Mouse (Mus musculus): ENCODE measurements around the gene Olfr147. TPM values are rescaled to one million over a fixed set of nuclear protein-coding genes. Genes with fewer than 3 reads are reported as not detected.
"Not testable (repeated sequence)": the region's sequence is repeated elsewhere in the genome, so short reads cannot be mapped to it uniquely, and the experiment has no call there.

Olfr147 gene
- not detected in 2 replicates for total RNA-seq (2014; fragmentation: Nextera tagmentation)
- total RNA-seq (2017), result not detected in 2 replicates

DNA sequence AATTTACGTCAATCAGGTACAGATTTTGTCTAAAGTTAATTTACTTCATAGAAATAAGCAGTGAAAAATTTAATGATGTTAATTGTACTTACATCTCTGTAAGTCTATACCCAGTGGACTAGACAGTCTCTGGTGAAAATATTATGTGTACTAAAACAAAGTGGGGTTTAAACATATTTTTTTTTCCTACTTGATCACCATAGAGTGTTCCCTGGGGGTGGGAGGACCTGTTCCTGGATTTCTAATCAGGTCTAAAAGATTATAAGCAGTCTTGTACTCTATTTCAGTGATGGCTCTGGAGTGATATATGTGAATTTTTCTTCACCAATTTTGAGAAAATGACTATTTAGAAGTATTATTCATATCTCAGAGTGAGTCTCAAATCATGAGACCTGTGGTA lies at the start of gene Olfr147:
TSS of gene Olfr147 (plus strand) at position 301 of the 400 bp plus-strand sequence.
- ATAC-seq (replicated peaks; ENCODE audit: low FRiP score, low TSS enrichment, poor library complexity, severe bottlenecking), result no peak

DNA sequence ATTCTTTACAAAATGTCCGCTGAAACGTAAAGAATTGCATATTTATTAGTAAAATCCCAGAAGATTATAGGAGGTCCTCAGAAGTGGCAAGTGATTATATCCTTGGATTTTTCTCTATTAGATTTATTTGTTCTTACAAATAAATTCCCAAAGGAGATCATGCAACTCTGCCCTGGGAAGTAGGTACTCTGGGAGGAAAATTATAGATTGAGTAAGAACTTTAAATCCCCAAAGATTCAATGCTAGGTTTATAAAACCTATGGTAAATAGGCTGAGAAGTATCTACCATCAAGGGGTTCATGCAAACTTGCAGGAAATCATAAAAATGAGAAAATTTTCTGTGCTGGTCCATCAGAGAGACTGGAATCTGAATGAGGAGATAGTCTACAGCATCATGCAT lies 34.9 kb upstream of the Olfr147 start, which contains the start of gene Olfr250:
TSS of gene Olfr250 (plus strand) at position 301 of the 400 bp plus-strand sequence.
- no peak for ATAC-seq (replicated peaks; ENCODE audit: low FRiP score, low TSS enrichment, poor library complexity, severe bottlenecking)

DNA sequence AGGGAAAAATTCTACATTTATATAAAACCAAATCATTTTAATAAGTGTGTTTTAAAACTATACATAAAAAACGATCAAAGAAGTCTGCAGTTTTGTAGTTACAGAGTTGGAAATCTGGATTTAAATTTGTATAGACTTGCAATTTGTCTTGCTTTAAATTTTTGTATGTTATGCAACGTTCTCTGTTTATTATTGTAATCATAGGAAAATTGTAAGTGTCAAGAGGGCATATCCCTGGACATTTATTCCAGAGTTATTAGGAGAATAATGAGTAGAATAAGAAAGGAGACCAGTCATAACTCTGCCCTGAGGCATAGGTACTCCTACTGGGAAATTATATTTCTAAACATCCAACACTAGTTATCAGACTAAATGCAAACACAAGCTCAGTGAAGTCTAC lies 24.7 kb upstream of the Olfr147 start, which contains the start of gene Olfr251:
TSS of gene Olfr251 (plus strand) at position 301 of the 400 bp plus-strand sequence.
- no peak for ATAC-seq (replicated peaks; ENCODE audit: low FRiP score, low TSS enrichment, poor library complexity, severe bottlenecking)

DNA sequence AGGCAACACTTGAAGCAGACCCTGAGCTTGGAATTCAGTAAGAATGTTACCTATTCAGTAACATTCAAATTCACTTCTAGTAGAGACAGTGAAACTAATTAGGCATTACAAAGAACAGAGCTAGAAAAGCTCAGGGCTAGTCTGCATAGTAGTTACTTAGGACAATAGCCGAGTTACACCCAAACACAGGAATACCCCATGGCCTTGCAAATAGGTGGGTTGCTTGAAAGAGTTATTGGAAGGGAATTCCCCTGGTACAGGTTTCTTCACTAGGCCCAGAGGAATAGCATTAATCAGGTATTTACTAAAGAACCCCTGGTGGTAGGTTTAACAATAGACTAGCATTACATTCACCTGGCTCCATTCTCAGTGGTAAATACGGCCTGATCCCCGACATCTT lies 6.0 kb downstream of the Olfr147 start:
- not testable (repeated sequence) for ATAC-seq (replicated peaks; ENCODE audit: low FRiP score, low TSS enrichment, poor library complexity, severe bottlenecking)

DNA sequence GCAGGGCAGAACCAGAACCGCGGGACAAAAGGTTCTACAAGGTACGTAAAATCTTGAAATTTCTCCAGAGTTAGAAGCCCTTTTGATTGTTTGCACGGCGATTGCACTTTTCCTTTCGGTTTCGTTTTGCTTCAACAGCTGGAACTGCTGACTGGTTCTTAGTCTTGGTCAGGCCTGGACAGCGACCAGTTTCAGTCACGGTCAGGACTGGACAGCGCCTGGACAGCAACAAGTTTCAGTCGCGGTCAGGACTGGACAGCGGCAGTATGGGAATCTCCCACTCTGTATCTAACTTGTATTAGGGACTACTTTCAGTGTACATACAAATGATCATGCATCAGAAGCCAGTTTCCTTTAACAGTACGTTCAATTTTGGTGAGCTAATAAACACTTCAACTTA lies 12.0 kb downstream of the Olfr147 start:
- not testable (repeated sequence) for ATAC-seq (replicated peaks; ENCODE audit: low FRiP score, low TSS enrichment, poor library complexity, severe bottlenecking)

DNA sequence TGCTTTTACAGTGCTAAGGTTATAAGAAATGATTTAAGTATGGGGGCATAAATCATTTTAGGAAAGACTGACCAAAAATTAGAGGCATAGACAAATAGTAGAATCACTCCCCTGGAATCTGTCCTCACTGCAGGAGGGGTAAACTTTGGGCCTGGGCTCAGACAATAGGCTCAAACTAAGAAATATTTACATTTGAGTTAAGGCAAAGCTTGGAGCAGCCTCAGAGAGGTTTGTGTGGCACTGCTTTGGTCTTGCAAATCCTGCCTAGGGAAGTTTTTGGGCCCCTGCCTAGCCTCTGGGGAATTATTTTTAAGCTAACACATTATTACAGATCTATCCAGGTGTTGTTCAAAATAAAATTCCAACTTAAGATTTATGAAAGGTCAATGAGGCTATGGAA lies 22.3 kb downstream of the Olfr147 start:
- no peak for ATAC-seq (replicated peaks; ENCODE audit: low FRiP score, low TSS enrichment, poor library complexity, severe bottlenecking)

DNA sequence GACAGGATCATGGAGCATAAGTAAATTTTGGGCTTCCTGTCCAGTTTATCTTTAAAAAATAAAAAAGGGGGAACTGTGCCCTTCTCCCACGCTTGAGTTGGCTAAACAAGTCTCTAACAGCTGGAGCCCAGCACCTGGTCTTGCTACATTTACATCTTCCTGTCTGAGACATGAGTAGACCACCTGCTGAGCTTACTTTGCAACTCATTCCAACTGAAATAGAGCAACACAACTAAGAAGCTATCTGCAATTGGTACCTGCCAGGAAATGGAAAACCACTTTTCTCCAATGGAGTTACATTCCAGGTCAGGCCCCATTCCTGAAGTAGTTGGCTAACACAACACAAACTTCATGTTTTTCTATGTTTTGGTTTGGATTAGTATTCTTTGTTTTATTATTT lies 25.5 kb downstream of the Olfr147 start:
- no peak for ATAC-seq (replicated peaks; ENCODE audit: low FRiP score, low TSS enrichment, poor library complexity, severe bottlenecking)

DNA sequence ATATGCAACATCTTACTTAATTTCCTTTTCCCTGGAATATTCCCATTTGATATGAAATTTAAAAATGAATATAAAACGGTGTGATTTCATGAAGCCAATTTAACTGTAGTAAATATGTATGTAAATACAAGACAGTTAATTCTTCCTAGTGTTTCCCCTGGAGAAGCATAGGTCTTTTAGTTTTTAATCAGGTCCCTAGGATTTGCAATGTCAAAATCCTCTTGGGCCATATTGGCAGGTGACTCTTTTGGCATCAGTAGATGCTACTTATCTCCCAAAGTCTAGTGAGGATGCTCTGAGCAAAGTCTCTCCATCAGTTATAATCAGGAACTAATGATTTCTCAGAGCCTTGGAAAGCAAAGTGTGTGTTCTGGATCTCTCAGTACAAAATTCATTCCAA lies 27.7 kb downstream of the Olfr147 start, which contains the start of gene Olfr901:
TSS of gene Olfr901 (plus strand) at position 301 of the 400 bp plus-strand sequence.
- ATAC-seq (replicated peaks; ENCODE audit: low FRiP score, low TSS enrichment, poor library complexity, severe bottlenecking), result no peak

DNA sequence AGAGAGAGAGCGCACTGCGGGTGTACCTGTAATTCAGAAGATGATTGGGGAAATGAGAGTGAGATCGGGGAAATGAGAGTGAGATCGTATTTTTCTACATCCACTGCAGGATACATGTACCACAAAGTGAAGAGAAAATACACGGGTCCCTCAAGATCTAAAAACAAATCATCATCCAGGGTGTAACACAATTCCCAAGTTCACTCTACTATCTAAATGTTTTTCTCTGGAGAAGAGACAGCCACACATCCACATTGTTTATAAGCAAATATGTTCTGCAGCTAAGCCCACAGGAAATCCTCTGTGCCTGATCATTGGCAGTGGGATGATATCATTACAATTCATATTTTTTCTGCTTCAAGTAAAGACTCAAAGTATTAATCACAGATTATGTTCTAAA lies 45.9 kb downstream of the Olfr147 start, which contains the start of gene Olfr902:
TSS of gene Olfr902 (plus strand) at position 301 of the 400 bp plus-strand sequence.
- ATAC-seq (replicated peaks; ENCODE audit: low FRiP score, low TSS enrichment, poor library complexity, severe bottlenecking), result no peak

Other genes starting within 250 kb of the Olfr147 start
- gene Olfr891, start 220.9 kb upstream of the Olfr147 start, total RNA-seq (2014; fragmentation: Nextera tagmentation), result not detected in 2 replicates
- gene Olfr891, start 220.9 kb upstream of the Olfr147 start, total RNA-seq (2017), result not detected in 2 replicates
- gene Olfr893, start 193.3 kb upstream of the Olfr147 start, total RNA-seq (2014; fragmentation: Nextera tagmentation), result not detected in 2 replicates
- gene Olfr893, start 193.3 kb upstream of the Olfr147 start, total RNA-seq (2017), result not detected in 2 replicates
- not detected in 2 replicates for gene Olfr894, start 183.6 kb upstream of the Olfr147 start, total RNA-seq (2014; fragmentation: Nextera tagmentation)
- gene Olfr894, start 183.6 kb upstream of the Olfr147 start, total RNA-seq (2017), result not detected in 2 replicates
- not detected in 2 replicates for gene Olfr143, start 148.9 kb upstream of the Olfr147 start, total RNA-seq (2014; fragmentation: Nextera tagmentation)
- gene Olfr143, start 148.9 kb upstream of the Olfr147 start, total RNA-seq (2017), result not detected in 2 replicates
- gene Olfr895, start 133.8 kb upstream of the Olfr147 start, total RNA-seq (2014; fragmentation: Nextera tagmentation), result not detected in 2 replicates
- gene Olfr895, start 133.8 kb upstream of the Olfr147 start, total RNA-seq (2017), result not detected in 2 replicates
- gene Olfr896-ps1, start 110.6 kb upstream of the Olfr147 start, total RNA-seq (2014; fragmentation: Nextera tagmentation), result not detected in 2 replicates
- gene Olfr896-ps1, start 110.6 kb upstream of the Olfr147 start, total RNA-seq (2017), result not detected in 2 replicates
- not detected in 2 replicates for gene Olfr25, start 72.6 kb upstream of the Olfr147 start, total RNA-seq (2014; fragmentation: Nextera tagmentation)
- not detected in 2 replicates for gene Olfr25, start 72.6 kb upstream of the Olfr147 start, total RNA-seq (2017)
- not detected in 2 replicates for gene Olfr898, start 53.3 kb upstream of the Olfr147 start, total RNA-seq (2014; fragmentation: Nextera tagmentation)
- not detected in 2 replicates for gene Olfr898, start 53.3 kb upstream of the Olfr147 start, total RNA-seq (2017)
- not detected in 2 replicates for gene Olfr250, start 34.8 kb upstream of the Olfr147 start, total RNA-seq (2014; fragmentation: Nextera tagmentation)
- gene Olfr250, start 34.8 kb upstream of the Olfr147 start, total RNA-seq (2017), result not detected in 2 replicates
- gene Olfr251, start 24.6 kb upstream of the Olfr147 start, total RNA-seq (2014; fragmentation: Nextera tagmentation), result not detected in 2 replicates
- not detected in 2 replicates for gene Olfr251, start 24.6 kb upstream of the Olfr147 start, total RNA-seq (2017)
- not detected in 2 replicates for gene Olfr901, start 27.8 kb downstream of the Olfr147 start, total RNA-seq (2014; fragmentation: Nextera tagmentation)
- not detected in 2 replicates for gene Olfr901, start 27.8 kb downstream of the Olfr147 start, total RNA-seq (2017)
- not detected in 2 replicates for gene Olfr902, start 46.0 kb downstream of the Olfr147 start, total RNA-seq (2014; fragmentation: Nextera tagmentation)
- gene Olfr902, start 46.0 kb downstream of the Olfr147 start, total RNA-seq (2017), result not detected in 2 replicates
- not detected in 2 replicates for gene Olfr904, start 61.4 kb downstream of the Olfr147 start, total RNA-seq (2014; fragmentation: Nextera tagmentation)
- not detected in 2 replicates for gene Olfr904, start 61.4 kb downstream of the Olfr147 start, total RNA-seq (2017)
- not detected in 2 replicates for gene Olfr905, start 69.4 kb downstream of the Olfr147 start, total RNA-seq (2014; fragmentation: Nextera tagmentation)
- not detected in 2 replicates for gene Olfr905, start 69.4 kb downstream of the Olfr147 start, total RNA-seq (2017)
- not detected in 2 replicates for gene Olfr906, start 85.4 kb downstream of the Olfr147 start, total RNA-seq (2014; fragmentation: Nextera tagmentation)
- gene Olfr906, start 85.4 kb downstream of the Olfr147 start, total RNA-seq (2017), result not detected in 2 replicates
- gene Olfr907, start 94.1 kb downstream of the Olfr147 start, total RNA-seq (2014; fragmentation: Nextera tagmentation), result not detected in 2 replicates
- not detected in 2 replicates for gene Olfr907, start 94.1 kb downstream of the Olfr147 start, total RNA-seq (2017)
- gene Olfr911-ps1, start 119.9 kb downstream of the Olfr147 start, total RNA-seq (2014; fragmentation: Nextera tagmentation), result not detected in 2 replicates
- not detected in 2 replicates for gene Olfr911-ps1, start 119.9 kb downstream of the Olfr147 start, total RNA-seq (2017)
- gene Olfr910, start 136.2 kb downstream of the Olfr147 start, total RNA-seq (2014; fragmentation: Nextera tagmentation), result not detected in 2 replicates
- not detected in 2 replicates for gene Olfr910, start 136.2 kb downstream of the Olfr147 start, total RNA-seq (2017)
- not detected in 2 replicates for gene Olfr912, start 178.5 kb downstream of the Olfr147 start, total RNA-seq (2014; fragmentation: Nextera tagmentation)
- not detected in 2 replicates for gene Olfr912, start 178.5 kb downstream of the Olfr147 start, total RNA-seq (2017)
- gene Olfr913, start 191.1 kb downstream of the Olfr147 start, total RNA-seq (2014; fragmentation: Nextera tagmentation), result not detected in 2 replicates
- not detected in 2 replicates for gene Olfr913, start 191.1 kb downstream of the Olfr147 start, total RNA-seq (2017)
- not detected in 2 replicates for gene Olfr914, start 203.4 kb downstream of the Olfr147 start, total RNA-seq (2014; fragmentation: Nextera tagmentation)
- not detected in 2 replicates for gene Olfr914, start 203.4 kb downstream of the Olfr147 start, total RNA-seq (2017)

All from megakaryocyte-erythroid progenitor cell, adult 5-6 weeks (primary cell).